Mouse (Mus musculus): ENCODE data around the gene Bola3. TPM values are rescaled to one million over a fixed set of nuclear protein-coding genes. Genes with fewer than 3 reads are reported as not detected.

Gene Bola3
- polyA plus RNA-seq, 1 experiment from 2014 or later, result 279 TPM

GRCm38 (mm10) chr6:83370316-83370965 is 21.5 kb downstream of the Bola3 start:
- Histone ChIP-seq H3K4me3 (ENCODE audit: low read depth, low read length) (no peak overlapping the region), H3K27ac (ENCODE audit: low read depth, low read length) (no peak overlapping the region), H3K4me1 (ENCODE audit: control insufficient read depth, insufficient read depth, low read length) (no peaks in the 10 kb centered on the region), H3K27me3 (ENCODE audit: control insufficient read depth, insufficient read depth, low read length) (no peaks in the 10 kb centered on the region), H3K9me3 (replicated peaks; ENCODE audit: control insufficient read depth, low read length) (no peaks in the 10 kb centered on the region), H3K9ac (ENCODE audit: low read depth, low read length) (no peak overlapping the region), H3K4me2 (no peak overlapping the region), H3K36me3 (ENCODE audit: control insufficient read depth, insufficient read depth, low read length) (peaks cover 63% of the 10 kb centered on the region)
- 89% methylated on average over 21 of the region's 21 CpGs for WGBS (ENCODE audit: insufficient replicate concordance)
- no peak for ATAC-seq (replicated peaks; ENCODE audit: insufficient number of reproducible peaks, low FRiP score, low TSS enrichment)

GRCm38 (mm10) chr6:83371350-83371749 is 22.4 kb downstream of the Bola3 start:
- Histone ChIP-seq H3K27me3 (ENCODE audit: control insufficient read depth, insufficient read depth, low read length) (no peaks in the 10 kb centered on the region), H3K4me2 (no peak overlapping the region), H3K9me3 (replicated peaks; ENCODE audit: control insufficient read depth, low read length) (no peaks in the 10 kb centered on the region), H3K4me1 (ENCODE audit: control insufficient read depth, insufficient read depth, low read length) (no peaks in the 10 kb centered on the region), H3K9ac (ENCODE audit: low read depth, low read length) (no peak overlapping the region), H3K4me3 (ENCODE audit: low read depth, low read length) (no peak overlapping the region), H3K27ac (ENCODE audit: low read depth, low read length) (no peak overlapping the region), H3K36me3 (ENCODE audit: control insufficient read depth, insufficient read depth, low read length) (peaks cover 68% of the 10 kb centered on the region)
- no peak for ATAC-seq (replicated peaks; ENCODE audit: insufficient number of reproducible peaks, low FRiP score, low TSS enrichment)
- WGBS (ENCODE audit: insufficient replicate concordance), result 84% methylated on average over 3 of the region's 3 CpGs

GRCm38 (mm10) chr6:83373704-83374300 is 24.9 kb downstream of the Bola3 start:
- WGBS (ENCODE audit: insufficient replicate concordance), result 77% methylated on average over 9 of the region's 9 CpGs
- Histone ChIP-seq H3K36me3 (ENCODE audit: control insufficient read depth, insufficient read depth, low read length) (peaks cover 63% of the 10 kb centered on the region), H3K27ac (ENCODE audit: low read depth, low read length) (no peak overlapping the region), H3K4me3 (ENCODE audit: low read depth, low read length) (no peak overlapping the region), H3K27me3 (ENCODE audit: control insufficient read depth, insufficient read depth, low read length) (no peaks in the 10 kb centered on the region), H3K9ac (ENCODE audit: low read depth, low read length) (no peak overlapping the region), H3K4me1 (ENCODE audit: control insufficient read depth, insufficient read depth, low read length) (no peaks in the 10 kb centered on the region), H3K9me3 (replicated peaks; ENCODE audit: control insufficient read depth, low read length) (no peaks in the 10 kb centered on the region), H3K4me2 (no peak overlapping the region)
- ATAC-seq (replicated peaks; ENCODE audit: insufficient number of reproducible peaks, low FRiP score, low TSS enrichment), result no peak

GRCm38 (mm10) chr6:83381510-83382491 is 32.9 kb downstream of the Bola3 start:
- H3K4me3 ChIP-seq (ENCODE audit: low read depth, low read length), result no peak overlapping the region
- no peak overlapping the region for H3K9ac ChIP-seq (ENCODE audit: low read depth, low read length)
- H3K36me3 ChIP-seq (ENCODE audit: control insufficient read depth, insufficient read depth, low read length), result peaks cover 35% of the 10 kb centered on the region
- peak; percentile 75 for ATAC-seq (replicated peaks; ENCODE audit: insufficient number of reproducible peaks, low FRiP score, low TSS enrichment)
- no peaks in the 10 kb centered on the region for H3K9me3 ChIP-seq (replicated peaks; ENCODE audit: control insufficient read depth, low read length)
- H3K4me1 ChIP-seq (ENCODE audit: control insufficient read depth, insufficient read depth, low read length), result no peaks in the 10 kb centered on the region; the same call in 1 of the 2 replicates
- WGBS (ENCODE audit: insufficient replicate concordance), result 63% methylated on average over 10 of the region's 10 CpGs
- no peak overlapping the region for H3K4me2 ChIP-seq
- H3K27me3 ChIP-seq (ENCODE audit: control insufficient read depth, insufficient read depth, low read length), result no peaks in the 10 kb centered on the region
- H3K27ac ChIP-seq (ENCODE audit: low read depth, low read length), result peak overlapping the region; percentile 41; the same call in 1 of the 2 replicates

- Histone ChIP-seq H3K4me2 (no peak overlapping the region), H3K36me3 (ENCODE audit: control insufficient read depth, insufficient read depth, low read length) (peaks cover 23% of the 10 kb centered on the region), H3K27me3 (ENCODE audit: control insufficient read depth, insufficient read depth, low read length) (no peaks in the 10 kb centered on the region), H3K9ac (ENCODE audit: low read depth, low read length) (no peak overlapping the region), H3K4me3 (ENCODE audit: low read depth, low read length) (no peak overlapping the region), H3K9me3 (replicated peaks; ENCODE audit: control insufficient read depth, low read length) (no peaks in the 10 kb centered on the region), H3K4me1 (ENCODE audit: control insufficient read depth, insufficient read depth, low read length) (no peaks in the 10 kb centered on the region; the same call in 1 of the 2 replicates), H3K27ac (ENCODE audit: low read depth, low read length) (no peak overlapping the region)
- ATAC-seq (replicated peaks; ENCODE audit: insufficient number of reproducible peaks, low FRiP score, low TSS enrichment), result no peak
- WGBS (ENCODE audit: insufficient replicate concordance), result 90% methylated on average over 9 of the region's 9 CpGs
These were observed 36.7 kb downstream of the Bola3 start for GRCm38 (mm10) chr6:83385569-83386090.

GRCm38 (mm10) chr6:83392166-83392780 is 43.3 kb downstream of the Bola3 start:
- H3K4me1 ChIP-seq (ENCODE audit: control insufficient read depth, insufficient read depth, low read length), result no peaks in the 10 kb centered on the region
- no peak overlapping the region for H3K9ac ChIP-seq (ENCODE audit: low read depth, low read length)
- H3K27me3 ChIP-seq (ENCODE audit: control insufficient read depth, insufficient read depth, low read length), result no peaks in the 10 kb centered on the region
- H3K27ac ChIP-seq (ENCODE audit: low read depth, low read length), result no peak overlapping the region
- H3K4me3 ChIP-seq (ENCODE audit: low read depth, low read length), result no peak overlapping the region
- no peak for ATAC-seq (replicated peaks; ENCODE audit: insufficient number of reproducible peaks, low FRiP score, low TSS enrichment)
- H3K36me3 ChIP-seq (ENCODE audit: control insufficient read depth, insufficient read depth, low read length), result peaks cover 15% of the 10 kb centered on the region
- H3K9me3 ChIP-seq (replicated peaks; ENCODE audit: control insufficient read depth, low read length), result no peaks in the 10 kb centered on the region
- 88% methylated on average over 8 of the region's 8 CpGs for WGBS (ENCODE audit: insufficient replicate concordance)
- no peak overlapping the region for H3K4me2 ChIP-seq

GRCm38 (mm10) chr6:83394122-83394521 is 45.2 kb downstream of the Bola3 start:
- H3K4me1 ChIP-seq (ENCODE audit: control insufficient read depth, insufficient read depth, low read length), result no peaks in the 10 kb centered on the region
- ATAC-seq (replicated peaks; ENCODE audit: insufficient number of reproducible peaks, low FRiP score, low TSS enrichment), result no peak
- no peak overlapping the region for H3K9ac ChIP-seq (ENCODE audit: low read depth, low read length)
- no peaks in the 10 kb centered on the region for H3K27me3 ChIP-seq (ENCODE audit: control insufficient read depth, insufficient read depth, low read length)
- no peak overlapping the region for H3K4me2 ChIP-seq
- 94% methylated on average over 4 of the region's 4 CpGs for whole genome bisulfite sequencing (ENCODE audit: insufficient replicate concordance)
- peaks cover 16% of the 10 kb centered on the region for H3K36me3 ChIP-seq (ENCODE audit: control insufficient read depth, insufficient read depth, low read length)
- no peak overlapping the region for H3K27ac ChIP-seq (ENCODE audit: low read depth, low read length)
- H3K4me3 ChIP-seq (ENCODE audit: low read depth, low read length), result no peak overlapping the region
- H3K9me3 ChIP-seq (replicated peaks; ENCODE audit: control insufficient read depth, low read length), result no peaks in the 10 kb centered on the region

All from heart, embryonic 11.5 days (tissue).